Mouse (Mus musculus) embryonic facial prominence, embryonic 13.5 days (tissue): ENCODE results near the gene Fzd5. TPM values are rescaled to one million over a fixed set of nuclear protein-coding genes. Genes with fewer than 3 reads are reported as not detected.

Experiments
- ATAC-seq: fragments of 200-750 bp; cut with Nextera tagmentation; 2 replicates; pipeline ENCODE4 v1.8.0; 2017; ENCODE audit warnings: low read depth; ENCODE audit not compliant: insufficient number of reproducible peaks, insufficient read depth, low FRiP score, low TSS enrichment
- H3K27ac ChIP-seq: fragments of 300-500 bp; sonication (generic); 2 replicates; pipeline ENCODE4 v1.5.1; 2015; ENCODE audit warnings: moderate library complexity, mild to moderate bottlenecking, inconsistent platforms
- H3K27me3 ChIP-seq: fragments of 300-500 bp; sonication (generic); 2 replicates; pipeline ENCODE4 v1.6.1; 2015; ENCODE audit warnings: mild to moderate bottlenecking, inconsistent platforms
- H3K36me3 ChIP-seq: fragments of 300-500 bp; sonication (generic); 2 replicates; pipeline ENCODE4 v1.6.1; 2015; ENCODE audit warnings: mild to moderate bottlenecking, inconsistent platforms
- H3K4me1 ChIP-seq: fragments of 300-500 bp; sonication (generic); 2 replicates; pipeline ENCODE4 v1.6.1; 2015; ENCODE audit warnings: inconsistent platforms
- H3K4me2 ChIP-seq: fragments of 300-500 bp; sonication (generic); 2 replicates; pipeline ENCODE4 v1.6.1; 2015; ENCODE audit warnings: moderate library complexity, mild to moderate bottlenecking, inconsistent platforms
- H3K4me3 ChIP-seq: fragments of 300-500 bp; sonication (generic); 2 replicates; pipeline ENCODE4 v1.5.1; 2015; ENCODE audit warnings: mild to moderate bottlenecking, inconsistent platforms
- H3K9ac ChIP-seq: fragments of 300-500 bp; sonication (generic); 2 replicates; pipeline ENCODE4 v1.6.1; 2015; ENCODE audit warnings: mild to moderate bottlenecking, inconsistent platforms
- H3K9me3 ChIP-seq: fragments of 300-500 bp; sonication (generic); 2 replicates; pipeline ENCODE4 v1.6.1; 2016; ENCODE audit warnings: inconsistent platforms
- WGBS: fragments of 180-500 bp; shearing (Covaris S2); methylation state at CpG from one replicate; pipeline ENCODE4 v1.1.7; 2015; ENCODE audit warnings: mixed read lengths; 5-methylcytosine and 5-hydroxymethylcytosine counted together
- polyA plus RNA-seq: library from polyadenylated mRNA; unstranded; fragments of >200 nt; fragmentation: Nextera tagmentation; extraction: Ambion mirVana; gene quantifications from 2 replicates; pipeline ENCODE4 v1.2.1, GENCODE M21; 2015

Gene Fzd5
- polyA plus RNA-seq, 1 experiment from 2014 or later: 1.1 TPM

DNA sequence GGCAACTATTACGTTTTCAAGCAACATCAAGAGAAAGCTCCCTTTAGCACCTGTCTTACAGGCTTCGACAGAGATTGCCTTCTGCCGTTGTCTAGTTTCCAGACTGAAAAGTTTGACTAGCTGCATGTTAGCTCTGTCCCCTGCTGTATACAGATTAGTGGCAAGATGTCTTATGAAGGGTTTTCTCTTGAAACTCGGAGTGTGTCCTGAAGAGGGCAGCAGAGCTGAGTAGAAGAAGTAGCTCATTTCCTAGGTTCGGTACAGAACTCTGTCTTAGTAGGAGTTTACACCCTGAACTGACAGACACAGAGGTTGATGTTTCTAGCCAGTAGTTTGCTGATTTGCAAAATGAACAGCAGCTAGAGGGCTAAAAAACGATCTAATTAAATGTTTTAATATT, 32.3 kb downstream of the Fzd5 start:
- Histone ChIP-seq H3K27ac (no peak overlapping the region), H3K4me2 (no peak overlapping the region), H3K27me3 (no peaks in the 10 kb centered on the region), H3K9ac (no peak overlapping the region), H3K9me3 (no peaks in the 10 kb centered on the region), H3K36me3 (peaks cover 21% of the 10 kb centered on the region), H3K4me1 (no peaks in the 10 kb centered on the region), H3K4me3 (no peak overlapping the region)
- no peak for ATAC-seq
- 46% methylated on average over 6 of the region's 6 CpGs for WGBS

DNA sequence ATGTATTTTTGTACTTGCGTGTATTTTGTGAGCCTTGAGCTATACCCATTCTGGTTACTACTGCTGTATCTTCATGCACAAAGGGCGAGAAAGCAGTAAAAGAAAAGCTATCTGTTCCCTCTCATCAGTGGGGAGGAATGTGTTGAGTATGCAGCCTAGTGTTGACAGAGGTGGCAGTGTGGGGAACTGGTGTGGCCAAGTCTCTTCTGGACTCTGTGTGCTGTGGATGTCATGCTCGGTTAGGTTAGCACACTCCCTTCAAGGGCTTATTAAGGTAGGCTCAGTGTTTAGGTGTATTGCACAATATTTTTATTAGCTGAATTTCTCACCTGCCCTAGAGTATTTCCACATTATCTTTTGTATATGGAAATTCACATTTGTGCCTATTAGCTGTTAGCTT, 35.8 kb downstream of the Fzd5 start:
- H3K4me3 ChIP-seq: no peak overlapping the region
- WGBS: 89% methylated on average over 3 of the region's 3 CpGs
- no peak overlapping the region for H3K4me2 ChIP-seq
- H3K9ac ChIP-seq: no peak overlapping the region
- H3K36me3 ChIP-seq: peaks cover 19% of the 10 kb centered on the region
- H3K27ac ChIP-seq: no peak overlapping the region
- ATAC-seq: no peak
- no peaks in the 10 kb centered on the region for H3K9me3 ChIP-seq
- H3K4me1 ChIP-seq: no peaks in the 10 kb centered on the region
- H3K27me3 ChIP-seq: no peaks in the 10 kb centered on the region

DNA sequence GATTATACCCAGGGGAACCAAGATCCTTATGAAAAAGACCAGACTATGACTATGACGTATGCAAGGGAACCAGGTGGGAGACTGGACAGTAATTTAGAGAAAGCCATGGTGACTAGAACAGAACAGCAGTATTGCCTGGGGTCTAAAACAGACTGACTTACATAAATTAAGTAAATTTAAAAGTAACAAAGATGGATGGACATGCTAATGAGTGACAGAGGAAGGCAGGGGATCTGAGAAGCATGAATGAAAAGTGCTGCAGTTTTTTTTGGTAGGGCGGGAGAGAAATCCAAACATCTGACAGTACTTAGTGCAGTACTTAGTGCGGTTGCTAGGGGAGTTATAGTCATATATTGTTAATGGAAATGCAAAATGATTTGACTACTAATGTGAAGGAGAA, 42.4 kb downstream of the Fzd5 start:
- H3K27me3 ChIP-seq: no peaks in the 10 kb centered on the region
- H3K4me2 ChIP-seq: no peak overlapping the region
- WGBS: 71% methylated on average over 3 of the region's 3 CpGs
- no peak overlapping the region for H3K27ac ChIP-seq
- no peak for ATAC-seq
- H3K4me3 ChIP-seq: no peak overlapping the region
- H3K9me3 ChIP-seq: no peaks in the 10 kb centered on the region
- H3K4me1 ChIP-seq: peaks cover 12% of the 10 kb centered on the region
- H3K9ac ChIP-seq: no peak overlapping the region
- H3K36me3 ChIP-seq: no peaks in the 10 kb centered on the region

DNA sequence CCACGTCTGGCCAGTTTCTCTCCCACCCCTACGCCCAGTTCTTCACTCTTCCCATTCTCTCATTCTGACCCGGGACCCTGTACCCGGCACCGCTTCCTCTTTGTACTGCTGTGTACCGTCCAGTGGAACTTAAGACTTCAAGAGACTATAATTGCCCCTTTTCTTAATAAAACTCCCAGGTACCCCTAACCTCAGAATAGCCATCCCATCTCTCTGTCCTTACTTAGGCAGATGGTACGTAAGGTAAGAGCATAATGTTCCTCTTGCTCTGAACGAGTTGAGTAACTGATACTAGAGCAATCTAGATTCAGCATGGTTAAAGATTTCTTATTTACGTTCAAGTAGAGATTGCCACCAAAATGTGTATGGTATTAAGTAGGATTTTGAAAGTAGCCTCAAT, 46.0 kb downstream of the Fzd5 start:
- H3K4me3 ChIP-seq: peak overlapping the region; percentile 95
- under 1% methylated on average over 9 of the region's 9 CpGs for WGBS
- no peaks in the 10 kb centered on the region for H3K36me3 ChIP-seq
- peak overlapping the region; percentile 91 for H3K9ac ChIP-seq
- peak overlapping the region; percentile 86 for H3K4me2 ChIP-seq
- ATAC-seq: no peak
- no peak overlapping the region for H3K27ac ChIP-seq
- H3K4me1 ChIP-seq: peaks cover 22% of the 10 kb centered on the region
- H3K27me3 ChIP-seq: no peaks in the 10 kb centered on the region
- no peaks in the 10 kb centered on the region for H3K9me3 ChIP-seq

DNA sequence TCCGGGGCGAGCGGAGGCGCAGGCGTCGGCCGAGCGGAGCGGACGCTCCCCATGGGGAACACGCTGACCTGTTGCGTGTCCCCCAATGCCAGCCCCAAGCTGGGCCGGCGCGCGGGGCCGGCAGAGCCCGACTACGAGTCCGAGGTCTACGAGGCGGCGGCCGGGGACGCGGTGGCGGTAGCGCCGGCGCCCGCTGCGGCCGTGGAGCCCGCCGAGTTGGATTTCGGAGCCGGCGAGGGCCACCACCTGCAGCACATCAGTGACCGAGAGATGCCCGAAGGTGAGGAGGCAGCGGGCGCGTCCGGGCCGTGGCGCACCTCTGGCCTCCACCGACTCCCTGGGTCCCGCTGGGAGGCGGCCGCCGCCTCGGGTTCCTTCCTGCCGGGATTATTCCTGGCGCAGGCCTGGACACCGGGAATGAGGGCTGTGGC, 46.4 kb downstream of the Fzd5 start:
- Histone ChIP-seq H3K9ac (peak overlapping the region; percentile 91), H3K4me2 (peak overlapping the region; percentile 86), H3K27me3 (no peaks in the 10 kb centered on the region), H3K4me3 (peak overlapping the region; percentile 95), H3K4me1 (peaks cover 22% of the 10 kb centered on the region), H3K27ac (peak overlapping the region; percentile 44), H3K36me3 (no peaks in the 10 kb centered on the region), H3K9me3 (no peaks in the 10 kb centered on the region)
- no peak; the same call in 1 of the 2 replicates for ATAC-seq
- under 1% methylated on average over 55 of the region's 55 CpGs for WGBS

DNA sequence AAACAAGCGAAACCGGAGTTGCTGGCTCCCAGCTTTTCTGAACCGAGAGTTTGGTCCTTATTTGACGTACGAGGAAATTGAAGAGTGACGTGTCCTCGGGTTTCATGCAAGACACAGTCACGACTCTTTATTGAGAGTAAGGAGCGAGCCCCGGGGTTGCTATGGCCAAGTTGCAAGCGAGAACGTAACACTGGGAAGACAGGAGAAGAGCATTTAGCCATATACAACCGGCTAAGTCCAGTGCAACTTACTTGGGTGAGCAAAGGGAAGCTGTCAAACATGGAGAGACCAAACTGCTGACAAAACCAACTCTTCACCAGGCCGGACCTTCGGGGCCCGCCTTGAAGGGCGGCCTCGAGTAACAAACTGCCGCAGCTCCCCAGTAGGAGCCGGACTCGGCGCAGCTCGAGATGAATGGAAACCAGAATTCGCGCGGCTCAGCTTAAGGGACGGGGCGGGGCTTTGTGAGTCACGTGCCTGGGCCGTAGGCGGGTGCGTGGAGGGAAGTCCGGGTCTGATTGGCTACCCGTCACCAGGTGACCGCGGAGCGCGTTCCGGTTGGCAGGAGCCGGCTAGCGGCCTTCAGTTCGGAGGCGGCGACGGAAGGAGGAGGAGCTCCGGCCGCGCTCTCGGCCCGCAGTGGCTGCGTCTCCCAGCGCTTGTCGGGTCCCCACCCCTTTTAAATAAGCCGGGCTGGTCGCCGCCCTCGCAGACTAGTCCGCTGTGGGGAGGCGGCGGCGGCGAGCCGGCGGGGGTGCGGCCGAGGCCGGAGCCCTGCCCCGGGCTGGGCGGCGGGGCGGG, 47.1 kb downstream of the Fzd5 start, which contains the start of gene Ccnyl1:
Ccnyl1 (plus strand) TSS at position 243 of the 801 bp plus-strand sequence.
- H3K9ac ChIP-seq: peak within 1 kb of the TSS; percentile 91
- no peaks in the 10 kb centered on the region for H3K9me3 ChIP-seq
- H3K36me3 ChIP-seq: no peaks in the 10 kb centered on the region
- H3K4me3 ChIP-seq: peak within 1 kb of the TSS; percentile 95
- under 1% methylated on average over 66 of the region's 71 CpGs for WGBS
- H3K27me3 ChIP-seq: no peaks in the 10 kb centered on the region
- peaks cover 22% of the 10 kb centered on the region for H3K4me1 ChIP-seq
- peak within 1 kb of the TSS; percentile 86 for H3K4me2 ChIP-seq
- ATAC-seq: peak; percentile 100
- H3K27ac ChIP-seq: peak within 1 kb of the TSS; percentile 60

DNA sequence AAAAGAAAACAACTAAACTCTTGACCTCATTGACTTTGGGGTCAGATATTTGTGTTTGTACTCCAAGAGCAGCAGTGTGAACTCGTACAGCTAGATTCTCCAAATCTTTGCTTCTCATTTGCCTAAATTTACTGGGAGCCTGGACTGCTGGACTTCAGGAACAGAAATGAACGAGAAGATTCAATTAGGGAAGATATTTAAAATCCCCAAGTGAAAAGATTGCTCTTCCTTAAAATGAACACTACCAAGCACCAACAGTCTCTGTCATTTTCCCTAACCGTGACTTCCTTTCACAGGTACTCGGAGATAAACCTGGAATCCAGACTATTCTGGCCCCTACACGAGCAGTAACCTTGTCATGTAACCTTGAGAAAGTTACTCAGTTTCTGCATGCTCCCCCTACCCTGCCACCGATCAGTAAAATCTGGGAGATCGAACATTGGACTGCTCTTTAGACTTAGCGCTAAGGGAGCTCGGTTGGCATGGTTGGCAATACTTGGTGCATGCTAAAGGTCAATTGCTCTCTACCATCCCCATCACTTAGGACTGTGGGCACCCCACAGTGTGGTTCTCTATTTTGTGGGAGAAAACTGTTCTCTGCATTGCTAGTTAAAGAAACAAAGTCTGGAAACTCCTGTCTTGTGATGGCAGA, 47.9 kb downstream of the Fzd5 start:
- Histone ChIP-seq H3K4me1 (peaks cover 22% of the 10 kb centered on the region), H3K9me3 (no peaks in the 10 kb centered on the region), H3K36me3 (no peaks in the 10 kb centered on the region), H3K27ac (peak overlapping the region; percentile 60; the same call in 1 of the 2 replicates), H3K9ac (peak overlapping the region; percentile 73), H3K27me3 (no peaks in the 10 kb centered on the region), H3K4me2 (peak overlapping the region; percentile 85), H3K4me3 (peak overlapping the region; percentile 95)
- no peak for ATAC-seq
- WGBS: 20% methylated on average over 9 of the region's 9 CpGs

DNA sequence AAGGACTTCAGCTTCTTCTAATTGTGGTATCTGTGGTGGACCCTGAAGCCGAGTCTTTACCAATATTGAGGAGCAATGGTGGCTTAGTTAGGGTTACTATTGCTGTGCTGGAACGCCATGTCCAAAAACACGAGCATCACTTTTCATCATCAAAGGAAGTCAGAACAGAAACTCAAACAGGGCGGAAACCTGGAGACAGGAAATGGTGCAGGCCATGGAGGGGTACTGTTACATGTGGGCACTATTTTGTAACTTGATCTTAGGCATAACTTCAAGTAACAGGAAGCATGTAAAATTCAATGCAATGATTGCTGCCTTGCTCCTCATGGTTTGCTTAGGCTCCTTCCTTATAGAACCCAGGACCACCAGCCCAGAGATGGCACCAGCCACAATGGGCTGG, 49.5 kb downstream of the Fzd5 start:
- ATAC-seq: no peak
- 50% methylated on average over 4 of the region's 4 CpGs for WGBS

DNA sequence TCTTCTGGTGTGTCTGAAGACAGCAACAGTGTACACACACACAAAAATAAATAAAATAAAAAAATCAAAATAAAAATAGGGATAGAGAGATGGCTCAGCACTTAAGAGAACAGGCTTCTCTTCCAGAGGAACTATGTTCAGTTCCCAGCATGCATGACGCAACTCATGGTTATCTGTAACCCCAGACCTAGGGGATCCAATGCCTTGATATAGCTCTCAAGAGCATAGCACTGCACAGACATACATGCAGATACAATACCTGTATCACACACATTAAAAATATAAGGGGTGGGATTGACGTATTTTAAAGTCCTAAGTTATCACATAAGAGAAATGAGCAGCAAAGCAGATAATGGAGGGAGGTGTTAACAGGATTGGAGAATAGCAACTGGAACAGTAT, 53.1 kb downstream of the Fzd5 start:
- H3K9me3 ChIP-seq: no peaks in the 10 kb centered on the region
- H3K4me2 ChIP-seq: no peak overlapping the region
- H3K27me3 ChIP-seq: no peaks in the 10 kb centered on the region
- H3K9ac ChIP-seq: no peak overlapping the region
- no peaks in the 10 kb centered on the region for H3K36me3 ChIP-seq
- H3K27ac ChIP-seq: no peak overlapping the region
- ATAC-seq: no peak
- 96% methylated on average over 2 of the region's 2 CpGs for WGBS
- no peak overlapping the region for H3K4me3 ChIP-seq
- H3K4me1 ChIP-seq: peaks cover 3% of the 10 kb centered on the region; the same call in 1 of the 2 replicates

More for the DNA sequence above, 49.5 kb downstream of the Fzd5 start:
- Histone ChIP-seq H3K9ac (no peak overlapping the region), H3K36me3 (no peaks in the 10 kb centered on the region), H3K4me1 (peaks cover 21% of the 10 kb centered on the region), H3K9me3 (no peaks in the 10 kb centered on the region), H3K27me3 (no peaks in the 10 kb centered on the region), H3K27ac (no peak overlapping the region), H3K4me2 (no peak overlapping the region), H3K4me3 (no peak overlapping the region)

DNA sequence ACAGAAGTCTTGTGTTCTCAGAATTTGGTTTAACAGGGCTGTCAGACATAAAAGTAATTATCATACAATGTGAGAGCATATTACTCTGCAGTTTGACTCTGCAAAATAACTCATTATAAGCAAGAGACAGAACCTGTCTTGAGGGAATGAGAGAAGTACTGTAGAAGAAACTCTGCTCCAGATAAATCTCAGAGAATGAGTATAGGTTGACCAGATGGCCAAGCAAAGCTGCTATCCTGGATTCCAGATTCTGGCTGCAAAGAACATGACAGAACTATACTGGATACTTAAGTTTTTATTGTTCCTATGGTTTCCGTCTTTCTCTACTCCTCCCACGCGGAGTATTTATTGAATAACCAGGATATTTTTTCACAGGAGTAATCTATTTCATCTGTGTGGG, 54.5 kb downstream of the Fzd5 start:
- no peaks in the 10 kb centered on the region for H3K4me1 ChIP-seq
- ATAC-seq: no peak
- no peak overlapping the region for H3K27ac ChIP-seq
- H3K9me3 ChIP-seq: no peaks in the 10 kb centered on the region
- no peak overlapping the region for H3K4me2 ChIP-seq
- WGBS: 90% methylated on average over 3 of the region's 3 CpGs
- H3K36me3 ChIP-seq: no peaks in the 10 kb centered on the region
- H3K27me3 ChIP-seq: no peaks in the 10 kb centered on the region
- H3K4me3 ChIP-seq: no peak overlapping the region
- no peak overlapping the region for H3K9ac ChIP-seq

DNA sequence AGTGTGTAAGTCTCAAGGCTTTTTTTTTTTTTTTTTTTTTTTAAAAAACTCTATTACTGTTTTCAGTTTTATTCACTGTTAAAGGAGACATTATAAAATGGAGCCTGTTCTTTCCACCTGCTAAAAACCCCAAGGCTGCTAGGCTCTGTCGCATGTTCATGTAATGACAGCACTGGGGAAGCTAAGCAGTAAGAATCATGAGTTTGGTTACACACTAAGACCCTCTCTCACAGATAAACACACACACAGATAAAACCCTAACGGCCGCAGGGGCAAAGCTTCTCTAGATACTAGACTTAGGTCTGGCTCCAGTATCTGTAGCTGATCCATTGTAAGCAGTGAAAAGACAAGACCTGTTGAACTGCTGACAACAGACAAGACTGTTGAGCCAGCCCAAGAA, 56.1 kb downstream of the Fzd5 start:
- no peak for ATAC-seq
- H3K4me3 ChIP-seq: no peak overlapping the region
- H3K36me3 ChIP-seq: no peaks in the 10 kb centered on the region
- no peak overlapping the region for H3K27ac ChIP-seq
- H3K4me1 ChIP-seq: 0 out of 2 replicates have a peak, but pooled peaks cover under 1% of the 10 kb centered on the region
- H3K4me2 ChIP-seq: no peak overlapping the region
- no peaks in the 10 kb centered on the region for H3K27me3 ChIP-seq
- no peaks in the 10 kb centered on the region for H3K9me3 ChIP-seq
- WGBS: 95% methylated on average over 3 of the region's 3 CpGs
- no peak overlapping the region for H3K9ac ChIP-seq
